Mouse (Mus musculus): ENCODE data around the gene Cfap206.
"Not testable (repeated sequence)": the region's sequence is repeated elsewhere in the genome, so short reads cannot be mapped to it uniquely, and the experiment has no call there.

Gene Cfap206

DNA sequence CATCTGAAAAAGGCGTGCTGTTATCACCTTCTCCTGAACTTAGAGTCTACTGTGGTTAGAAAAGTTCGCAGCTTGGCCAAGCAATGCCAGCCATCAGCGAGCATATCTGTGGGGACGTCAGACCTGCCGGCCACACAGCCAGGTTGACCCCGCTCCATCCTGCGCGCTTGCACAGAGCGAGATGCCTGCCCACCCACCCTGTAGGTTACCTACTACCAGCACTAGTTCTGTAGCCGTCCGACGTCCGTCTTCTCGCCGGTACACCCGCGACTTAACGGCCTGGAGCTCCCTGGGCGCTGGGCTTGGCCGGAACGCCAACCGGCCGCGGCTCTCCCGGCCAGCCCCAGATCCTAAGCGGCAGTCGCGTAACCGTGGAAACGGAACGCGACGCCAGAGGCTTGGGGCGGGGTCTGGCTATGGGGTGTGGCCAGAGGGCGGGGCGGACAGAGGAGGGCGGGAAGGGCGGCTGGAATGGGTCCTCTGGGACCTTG is at the start of gene Cfap206:
TSS of gene Cfap206 (minus strand) at position 356 of the 491 bp plus-strand sequence.
- peak; percentile 63 for DNase-seq (ENCODE audit: low read depth, low spot score)

- peak; percentile 97 for DNase-seq (ENCODE audit: low read depth, low spot score)
Measured at GRCm38 (mm10) chr4:34777677-34778527, 47.9 kb upstream of the Cfap206 start, which contains the start of gene Smim8. Gene Smim8 (minus strand): TSS chr4:34778423.

DNA sequence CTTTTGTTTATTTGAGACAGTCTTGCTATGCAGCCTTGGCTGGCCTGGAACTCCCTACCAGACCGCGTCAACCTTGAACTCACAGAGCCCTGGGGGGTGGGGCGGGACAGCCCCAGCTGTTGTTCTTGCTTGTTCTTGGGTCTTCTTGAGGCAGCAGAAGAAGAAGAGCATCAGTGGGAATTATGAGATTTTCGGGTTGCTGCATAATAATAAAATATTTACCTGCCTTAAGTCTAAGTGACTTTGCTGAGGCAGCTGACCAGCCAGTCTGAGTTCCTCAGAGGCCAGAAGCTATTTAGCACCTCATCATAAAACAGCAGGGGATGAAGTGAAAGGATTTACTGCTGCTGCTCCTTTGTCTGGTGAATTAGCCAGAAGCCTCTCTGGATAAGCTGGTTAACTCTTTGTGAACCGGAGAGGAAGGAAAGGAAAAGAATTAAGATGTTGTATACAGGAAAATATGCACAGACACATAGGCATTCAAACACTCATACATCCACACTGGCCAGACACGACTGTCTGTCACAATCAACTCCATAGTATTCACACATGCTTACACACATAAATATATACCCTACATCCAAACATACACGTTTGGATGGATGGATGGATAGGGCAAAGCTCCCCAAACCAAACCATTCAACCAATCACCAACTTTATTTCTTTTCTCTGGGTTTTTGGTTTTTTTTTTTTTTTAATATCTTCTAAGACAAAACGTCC is 41.8 kb upstream of the Cfap206 start:
- no peak for DNase-seq (ENCODE audit: low read depth, low spot score)

GRCm38 (mm10) chr4:34756163-34756562 is 26.2 kb upstream of the Cfap206 start, which contains the start of gene Gm136:
Gene Gm136 (minus strand): TSS chr4:34756263.
- DNase-seq (ENCODE audit: low read depth, low spot score): peak; percentile 17

- DNase-seq (ENCODE audit: low read depth, low spot score): no peak
Measured at GRCm38 (mm10) chr4:34749236-34749635, 19.2 kb upstream of the Cfap206 start.

GRCm38 (mm10) chr4:34734461-34734860 is 4.5 kb upstream of the Cfap206 start:
- DNase-seq (ENCODE audit: low read depth, low spot score): no peak

GRCm38 (mm10) chr4:34733415-34733814 is 3.4 kb upstream of the Cfap206 start:
- peak; percentile 16 for DNase-seq (ENCODE audit: low read depth, low spot score)

DNA sequence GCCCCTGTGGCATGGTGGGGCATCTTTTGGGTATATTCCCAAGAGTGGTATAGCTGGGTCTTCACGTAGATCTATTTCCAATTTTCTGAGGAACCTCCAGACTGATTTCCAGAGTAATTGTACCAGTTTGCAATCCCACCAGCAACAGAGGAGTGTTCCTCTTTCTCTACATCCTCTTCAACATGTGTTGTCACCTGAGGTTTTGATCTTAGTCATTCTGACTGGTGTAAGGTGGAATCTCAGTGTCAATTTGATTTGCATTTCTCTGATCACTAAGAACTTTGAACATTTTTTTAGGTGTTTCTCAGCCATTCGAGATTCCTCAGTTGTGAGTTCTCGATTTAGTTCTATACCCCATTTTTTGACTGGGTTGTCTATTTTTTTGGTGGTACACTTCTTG is 4.3 kb downstream of the Cfap206 start:
- not testable (repeated sequence) for DNase-seq (ENCODE audit: low read depth, low spot score)

DNA sequence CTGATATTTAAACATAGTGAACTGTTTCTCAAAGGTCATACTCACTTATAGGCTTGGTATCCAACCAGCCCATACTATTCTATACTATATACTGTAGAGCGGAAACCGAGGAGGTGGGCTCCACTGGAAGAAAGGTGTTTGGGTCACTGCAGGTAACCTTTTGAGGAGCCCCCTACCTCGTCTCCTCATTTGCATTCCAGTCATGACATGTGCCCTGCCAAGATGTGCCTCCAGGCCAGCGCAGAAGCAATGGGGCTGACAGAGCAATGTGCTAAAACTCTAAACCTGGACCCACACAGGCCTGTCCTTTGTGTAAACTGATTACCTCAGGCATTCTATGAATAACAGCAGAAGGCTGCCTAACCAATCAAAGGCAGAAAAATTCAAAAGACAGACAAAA is 5.7 kb downstream of the Cfap206 start:
- DNase-seq (ENCODE audit: low read depth, low spot score): no peak

DNA sequence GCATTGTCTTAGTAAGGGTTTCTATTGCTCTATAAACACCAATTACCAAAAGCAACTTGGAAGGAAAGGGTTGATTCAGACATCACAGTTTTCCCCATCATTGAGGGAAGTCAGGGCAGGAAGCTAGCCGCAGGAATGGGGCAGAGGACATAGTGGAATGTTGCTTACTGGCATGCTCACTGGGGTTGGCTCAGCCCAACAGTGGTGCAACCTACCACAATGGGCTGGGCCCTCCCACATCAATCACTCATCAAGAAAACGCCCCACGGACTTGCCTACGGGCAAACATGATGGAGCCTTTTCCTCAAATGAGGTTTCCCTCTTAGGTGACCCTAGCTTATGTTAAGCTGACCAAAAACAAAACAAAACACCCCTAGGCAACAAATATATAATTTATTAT is 6.8 kb downstream of the Cfap206 start:
- no peak for DNase-seq (ENCODE audit: low read depth, low spot score)

DNA sequence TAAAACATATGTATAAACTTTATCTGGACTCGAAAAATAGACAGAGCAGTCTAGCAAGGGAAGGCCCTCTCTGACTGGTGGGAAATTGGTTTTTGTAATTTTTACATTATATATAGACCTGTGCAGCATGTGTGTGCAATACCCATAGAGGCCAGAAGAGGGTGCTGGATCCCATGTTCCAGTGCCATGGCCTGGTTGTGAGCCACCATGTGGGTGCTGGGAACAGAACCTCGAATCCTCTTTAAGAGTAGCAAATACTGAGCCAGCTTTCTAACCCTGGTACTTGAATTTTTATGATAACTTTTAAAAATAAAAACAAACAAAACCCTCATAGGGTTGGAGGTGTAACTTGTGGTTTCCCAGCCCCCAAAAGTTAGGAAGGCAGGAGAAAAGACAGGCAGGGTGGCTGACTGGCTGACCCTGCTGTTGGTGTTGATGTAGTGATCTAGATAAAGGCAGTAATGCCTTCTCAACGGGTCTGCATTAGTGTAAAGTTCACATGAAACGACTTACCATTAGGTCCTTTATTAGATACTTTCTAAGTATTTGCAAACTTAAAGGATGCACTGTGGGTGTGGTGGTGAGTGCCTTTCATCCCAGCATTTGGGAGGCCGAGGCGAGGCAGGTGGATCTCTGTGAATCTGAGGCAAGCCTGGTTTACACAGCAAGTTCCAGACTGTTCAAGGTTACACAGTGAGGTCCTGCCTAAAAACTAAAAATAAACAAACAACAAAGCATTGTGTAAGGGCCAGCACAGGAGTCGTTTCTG is 9.7 kb downstream of the Cfap206 start:
- no peak for DNase-seq (ENCODE audit: low read depth, low spot score)

DNA sequence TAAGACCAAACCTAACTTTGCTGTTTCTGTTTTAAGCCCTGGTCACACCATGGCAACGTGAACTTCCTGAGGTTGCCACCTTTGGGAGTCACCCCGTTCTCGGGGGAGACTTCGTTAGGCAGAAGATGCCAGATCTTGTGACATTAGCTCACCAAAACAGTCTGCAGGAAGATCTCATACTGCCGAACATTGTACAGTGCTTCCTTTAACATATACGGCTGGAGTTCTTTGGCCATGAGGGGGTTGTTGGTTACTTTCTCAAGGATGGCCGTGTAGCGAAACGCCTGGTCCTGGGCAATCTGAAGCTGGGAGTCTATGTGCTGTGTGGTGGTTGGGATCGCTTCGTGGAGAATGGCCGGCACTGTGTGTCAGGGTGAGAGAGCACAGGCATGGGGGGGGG is 10.6 kb downstream of the Cfap206 start:
- DNase-seq (ENCODE audit: low read depth, low spot score): no peak

DNA sequence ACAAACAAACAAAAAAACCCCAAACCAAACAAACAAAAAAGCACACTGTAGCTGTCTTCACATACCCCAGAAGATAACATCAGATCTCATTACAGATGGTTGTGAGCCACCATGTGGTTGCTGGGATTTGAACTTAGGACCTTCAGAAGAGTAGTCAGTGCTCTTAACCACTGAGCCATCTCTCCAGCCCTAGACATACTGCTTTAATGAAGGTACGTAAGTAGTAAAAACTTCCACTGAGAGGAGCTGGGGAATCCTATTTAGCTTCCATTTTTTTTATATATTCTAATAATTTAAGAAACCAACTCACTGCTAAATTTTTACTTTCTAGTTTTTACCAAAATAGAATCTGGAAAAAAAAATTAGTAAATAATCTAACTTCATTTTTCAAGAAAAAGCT is 14.9 kb downstream of the Cfap206 start:
- DNase-seq (ENCODE audit: low read depth, low spot score): no peak

- DNase-seq (ENCODE audit: low read depth, low spot score): peak; percentile 69
Measured at GRCm38 (mm10) chr4:34708127-34708526, 21.9 kb downstream of the Cfap206 start.

DNA sequence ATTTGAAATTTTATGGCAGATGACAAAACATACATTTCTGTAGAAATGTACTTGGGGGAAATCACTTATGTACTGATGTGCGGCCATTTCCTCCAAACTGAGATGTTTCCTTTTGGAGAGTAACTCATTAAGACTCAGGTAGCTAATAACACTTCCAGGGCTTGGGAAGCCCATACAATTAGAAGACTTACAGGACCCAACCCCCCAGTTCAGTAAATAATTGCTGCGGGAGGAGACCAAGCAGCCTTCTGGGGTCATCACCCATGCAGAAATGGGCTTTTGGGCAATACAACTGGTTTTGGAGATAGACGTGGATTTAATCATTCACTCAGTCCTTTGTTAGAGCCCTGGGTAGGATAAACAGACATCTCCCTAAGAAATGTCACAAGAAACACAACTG is 22.8 kb downstream of the Cfap206 start:
- no peak for DNase-seq (ENCODE audit: low read depth, low spot score)

DNA sequence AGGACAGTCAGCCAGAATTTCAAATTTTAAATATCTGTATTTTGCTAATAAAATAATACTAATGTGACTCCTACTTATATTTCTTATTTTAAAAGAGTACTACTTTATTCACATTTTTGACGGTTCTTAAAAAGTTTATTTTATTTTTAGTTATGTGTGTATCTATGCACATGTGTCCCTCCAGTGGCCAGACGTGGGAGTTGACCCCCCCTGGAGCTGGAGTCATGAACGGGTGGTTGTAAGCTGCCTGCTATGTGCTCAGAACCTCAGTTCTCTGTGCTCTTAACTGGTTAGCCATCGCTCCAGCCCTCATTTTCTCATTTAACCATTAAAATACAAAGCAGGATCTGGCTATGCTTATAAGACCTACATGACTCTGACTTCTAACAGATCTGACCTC is 27.0 kb downstream of the Cfap206 start:
- no peak for DNase-seq (ENCODE audit: low read depth, low spot score)

DNA sequence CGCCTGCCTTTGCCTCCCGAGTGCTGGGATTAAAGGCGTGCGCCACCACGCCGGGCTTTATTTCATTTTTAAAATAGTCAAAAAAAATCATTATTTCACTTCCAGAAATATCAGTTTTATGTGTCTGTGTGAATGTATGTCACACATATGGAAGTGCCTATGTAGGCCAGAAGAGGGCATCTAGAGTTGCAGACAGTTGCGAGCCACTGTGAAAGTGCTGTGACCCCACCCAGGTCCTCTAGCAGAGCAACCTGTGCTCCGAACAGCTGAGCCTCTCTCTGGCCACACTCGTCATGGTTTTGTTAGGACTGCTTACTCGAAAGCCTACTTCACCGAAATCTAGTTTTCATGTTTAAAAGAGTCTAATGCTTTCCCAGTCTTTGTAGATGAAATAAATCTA is 27.8 kb downstream of the Cfap206 start:
- DNase-seq (ENCODE audit: low read depth, low spot score): no peak

DNA sequence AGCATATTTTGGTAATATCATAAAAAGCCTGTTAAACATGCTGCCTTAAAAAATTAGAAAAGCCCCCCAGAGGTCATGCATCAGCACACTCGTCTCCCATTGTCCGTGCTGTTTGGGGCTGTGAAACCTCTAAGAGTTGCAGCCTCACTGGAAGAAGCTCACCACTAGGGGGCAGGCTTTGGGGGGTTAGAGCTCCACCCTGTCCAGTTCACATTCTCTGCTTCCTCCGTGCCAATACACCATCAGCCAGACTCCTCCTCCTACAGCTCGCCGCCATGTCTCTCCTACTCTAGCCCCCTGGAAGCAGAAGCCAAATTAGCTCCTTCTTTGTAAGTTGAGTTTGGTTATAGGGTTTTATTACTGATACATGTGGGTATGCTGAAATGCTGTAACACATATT is 28.5 kb downstream of the Cfap206 start:
- peak; percentile 47 for DNase-seq (ENCODE audit: low read depth, low spot score)

DNA sequence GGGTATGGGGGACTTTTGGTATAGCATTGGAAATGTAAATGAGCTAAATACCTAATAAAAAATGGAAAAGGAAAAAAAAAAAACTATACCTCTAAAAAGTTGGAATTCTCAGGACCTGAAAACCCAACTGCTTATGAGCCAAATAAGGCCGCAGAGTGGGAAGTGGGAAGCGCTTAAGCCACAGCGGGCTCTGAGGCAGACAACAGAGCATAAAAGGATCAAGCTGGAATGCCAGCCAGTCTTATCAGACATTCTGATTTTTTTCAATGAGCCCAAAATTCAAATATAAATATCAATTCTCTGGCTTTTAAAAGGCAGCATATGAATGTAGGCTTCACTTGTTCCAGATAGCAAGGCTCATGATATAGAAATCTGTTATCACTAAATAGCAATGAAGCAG is 42.0 kb downstream of the Cfap206 start:
- no peak for DNase-seq (ENCODE audit: low read depth, low spot score)

DNA sequence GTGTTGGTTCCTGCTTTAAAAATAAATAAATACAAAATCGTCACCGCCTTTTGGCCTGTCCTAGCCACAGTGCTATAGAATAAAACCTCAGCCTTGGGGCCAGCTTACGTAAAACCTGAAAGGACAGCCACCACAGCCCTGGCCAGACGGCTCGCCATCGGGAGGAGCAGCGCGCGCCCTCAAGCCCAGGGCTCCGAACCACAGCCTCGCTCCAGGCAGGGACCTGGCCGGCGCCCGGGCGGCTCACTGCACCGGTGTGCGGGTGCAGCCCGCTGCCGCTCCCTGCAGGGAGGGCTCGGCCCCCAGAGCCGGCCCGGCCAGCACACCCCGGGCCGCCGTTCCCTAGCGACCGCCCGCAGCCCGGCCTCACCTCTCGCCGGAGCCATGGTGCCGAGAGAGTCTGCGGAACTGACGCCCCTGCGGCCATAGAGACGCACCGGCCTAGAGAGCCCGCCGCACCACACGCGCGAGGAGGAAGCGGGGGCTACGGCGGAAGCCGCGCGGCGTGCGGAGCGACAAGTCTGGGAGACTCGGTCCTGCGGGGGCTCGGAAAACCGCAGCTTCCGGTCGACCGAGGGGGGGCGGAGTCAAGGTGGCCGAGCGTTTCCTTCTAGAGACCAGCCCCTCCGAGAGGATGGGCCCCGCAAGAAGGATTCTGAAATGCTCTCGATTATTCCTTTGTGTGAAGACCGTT is 43.0 kb downstream of the Cfap206 start, which contains the start of gene Slc35a1:
TSS of gene Slc35a1 (minus strand) at position 565 of the 694 bp plus-strand sequence.
- peak; percentile 99 for DNase-seq (ENCODE audit: low read depth, low spot score)

GRCm38 (mm10) chr4:34680530-34680929 is 49.5 kb downstream of the Cfap206 start:
- peak; percentile 18 for DNase-seq (ENCODE audit: low read depth, low spot score)
